Mouse (Mus musculus) naive thymus-derived CD4-positive, alpha-beta T cell, adult 2 months (primary cell): Measurements from ENCODE around the gene Garnl3.
"Not testable (repeated sequence)": the region's sequence is repeated elsewhere in the genome, so short reads cannot be mapped to it uniquely, and the experiment has no call there.

ENCODE experiments used
- DNase-seq: peaks from one replicate; pipeline ENCODE4 v3.0.0-alpha.2; 2011; ENCODE audit warnings: low read depth

The Garnl3 gene

DNA sequence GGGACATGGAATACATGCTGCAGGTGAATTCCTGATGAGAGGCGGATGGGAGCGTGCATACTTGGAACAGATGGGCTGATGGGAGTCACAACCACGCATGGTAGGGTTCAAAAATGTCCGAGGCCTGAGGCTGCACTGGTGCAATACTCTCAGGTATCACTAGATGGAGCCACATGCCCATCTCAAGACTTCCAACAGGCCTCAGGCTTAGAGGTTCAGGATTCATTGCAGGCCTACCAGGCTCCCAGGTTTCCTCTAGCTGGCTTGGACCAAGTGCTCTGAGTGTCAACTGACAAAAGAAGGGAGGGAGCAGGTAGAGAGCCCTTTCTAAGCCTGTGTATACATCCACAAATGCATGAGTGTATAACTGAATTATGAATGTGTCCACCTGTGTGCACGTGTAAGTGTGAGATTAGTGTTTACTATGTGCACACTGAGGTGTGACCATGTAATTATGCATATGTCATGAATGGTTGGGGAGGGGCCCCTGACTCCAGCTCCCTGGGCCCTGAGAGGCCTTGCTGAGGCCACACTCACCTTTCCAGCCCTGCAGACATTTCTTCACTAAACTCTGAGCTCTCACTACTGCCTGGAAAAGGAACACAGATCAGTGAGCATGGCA is 23.4 kb upstream of the Garnl3 start:
- peak; percentile 73 for DNase-seq

GRCm38 (mm10) chr2:33146994-33147393 is 15.5 kb upstream of the Garnl3 start:
- no peak for DNase-seq

DNA sequence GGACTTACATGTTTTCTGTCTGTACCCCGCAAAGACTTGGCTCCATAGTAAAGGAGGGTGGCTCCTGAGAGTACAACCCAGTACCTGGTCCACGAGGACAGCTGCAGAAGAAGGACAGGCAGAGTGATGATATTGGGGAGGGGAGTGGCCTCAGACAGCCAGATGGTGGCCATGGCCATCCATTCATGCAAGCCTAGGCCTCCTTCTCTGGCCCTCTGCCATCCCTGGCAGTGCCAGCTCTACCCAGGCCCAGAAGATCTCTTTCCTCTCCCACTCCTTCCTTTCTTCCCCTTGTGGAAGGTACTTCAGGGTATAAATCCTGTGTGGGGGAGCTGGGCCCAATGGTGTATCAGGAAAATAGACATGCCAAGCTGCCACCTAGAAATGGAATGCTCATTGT is 11.8 kb upstream of the Garnl3 start:
- no peak for DNase-seq

- DNase-seq = no peak
Measured at GRCm38 (mm10) chr2:33138491-33138890, 7.0 kb upstream of the Garnl3 start.

DNA sequence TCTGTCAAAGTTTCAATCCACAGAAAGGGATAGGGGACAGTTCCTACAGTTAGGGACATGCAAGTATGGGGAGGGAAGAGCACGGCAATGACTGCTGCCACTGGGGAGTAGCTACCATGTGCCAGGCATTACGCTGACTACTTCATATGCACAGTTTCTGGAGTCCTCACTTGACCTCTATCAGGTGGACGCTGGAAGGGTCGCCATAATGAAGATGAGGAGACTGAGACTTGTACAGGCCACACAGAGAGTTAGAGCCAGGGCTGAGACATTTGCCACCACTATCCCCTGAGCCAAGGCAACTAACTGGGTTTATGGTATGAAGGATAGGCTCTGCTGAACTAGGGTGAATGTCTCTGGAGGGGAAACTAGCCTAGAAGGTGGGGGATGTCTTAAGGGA is 6.3 kb upstream of the Garnl3 start:
- no peak for DNase-seq

GRCm38 (mm10) chr2:33137244-33137643 is 5.8 kb upstream of the Garnl3 start:
- no peak for DNase-seq

- DNase-seq = no peak
Measured at GRCm38 (mm10) chr2:33136366-33136765, 4.9 kb upstream of the Garnl3 start.

- no peak for DNase-seq
Measured at GRCm38 (mm10) chr2:33134766-33135490, 3.5 kb upstream of the Garnl3 start.

- no peak for DNase-seq
Measured at GRCm38 (mm10) chr2:33132306-33132705, 852 bp upstream of the Garnl3 start.

- peak; percentile 95 for DNase-seq
Measured at GRCm38 (mm10) chr2:33130526-33131483, 649 bp downstream of the Garnl3 start.

DNA sequence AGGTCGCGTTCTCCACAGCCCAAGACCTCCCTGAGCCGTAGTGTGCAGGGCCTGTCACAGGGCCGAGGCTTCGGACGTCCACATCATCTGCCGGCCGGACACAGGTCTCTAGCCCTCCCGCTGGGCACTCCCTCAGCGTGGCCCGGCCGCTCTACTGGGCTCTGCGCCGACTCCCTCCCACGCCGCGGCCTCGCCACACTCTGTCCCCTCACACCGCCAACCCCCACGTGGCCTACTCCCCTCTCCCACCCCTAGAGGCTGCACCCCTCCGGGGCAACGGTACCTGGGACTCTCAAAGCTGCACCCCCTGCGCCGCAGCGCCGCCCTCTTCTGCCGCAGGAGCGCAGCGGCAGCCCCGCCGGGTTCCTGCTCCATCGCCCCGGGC is 1.3 kb downstream of the Garnl3 start:
- no peak for DNase-seq

GRCm38 (mm10) chr2:33129696-33130095 is 1.8 kb downstream of the Garnl3 start:
- DNase-seq = no peak

DNA sequence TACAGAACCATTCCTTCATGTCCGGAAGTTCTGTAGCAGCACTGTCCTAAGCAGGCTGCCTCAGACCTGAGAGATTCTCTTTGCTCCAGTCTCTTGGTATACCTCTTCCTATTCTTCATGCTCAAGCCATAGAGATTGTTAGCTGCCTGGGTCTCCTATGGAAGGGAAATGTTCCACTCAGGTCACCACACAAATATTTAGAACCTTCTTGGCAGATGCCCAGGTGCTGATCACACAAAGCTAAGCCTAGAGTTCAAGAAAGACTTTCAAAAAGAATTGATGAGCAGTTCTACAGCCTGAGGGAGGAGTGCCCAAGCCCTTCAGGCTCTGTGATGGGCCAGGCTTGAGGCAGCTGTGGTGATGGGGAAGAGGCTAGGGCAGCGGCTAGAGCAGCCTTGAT is 2.4 kb downstream of the Garnl3 start:
- DNase-seq = peak; percentile 14

DNA sequence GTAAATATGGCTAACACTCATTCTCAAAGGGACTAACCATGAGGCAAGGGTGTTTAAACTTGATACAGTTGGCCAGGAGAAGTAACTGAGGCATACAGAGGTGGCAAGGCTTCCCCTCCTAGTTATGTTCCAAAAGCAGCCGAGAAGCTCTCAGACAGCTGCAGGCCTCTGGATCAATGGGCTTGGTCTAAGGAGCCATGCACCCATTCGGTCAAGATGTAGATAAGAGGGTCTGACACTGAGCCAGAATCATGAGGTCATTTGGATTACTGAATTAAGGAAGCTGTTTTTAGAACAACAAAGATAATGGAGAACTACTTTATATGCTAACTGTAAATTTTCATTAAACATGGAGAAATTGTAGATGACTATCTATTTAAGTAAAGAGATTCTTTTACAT is 4.2 kb downstream of the Garnl3 start:
- DNase-seq = no peak

GRCm38 (mm10) chr2:33122856-33123255 is 8.6 kb downstream of the Garnl3 start:
- no peak for DNase-seq

DNA sequence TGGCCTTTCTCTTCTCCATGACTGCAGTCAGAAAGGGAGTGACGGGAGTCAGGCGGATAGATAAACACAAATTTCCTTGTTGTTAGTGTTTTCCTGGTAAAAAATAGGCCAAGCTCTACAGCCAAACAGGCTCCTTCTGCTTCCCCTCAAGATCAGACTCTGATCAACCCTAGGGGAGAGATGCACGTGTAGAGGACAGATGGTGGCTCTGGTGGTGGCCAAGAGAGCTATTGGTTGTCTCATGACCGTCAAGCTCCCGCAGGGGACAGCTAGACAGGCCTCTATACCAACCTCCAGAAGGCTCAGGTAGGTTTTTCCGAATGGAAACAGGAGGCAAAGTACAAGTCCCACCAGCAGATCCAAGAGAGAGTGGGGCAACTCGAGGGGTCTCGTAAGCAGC is 30.9 kb downstream of the Garnl3 start:
- no peak for DNase-seq

GRCm38 (mm10) chr2:33097326-33097725 is 34.1 kb downstream of the Garnl3 start:
- not testable (repeated sequence) for DNase-seq

DNA sequence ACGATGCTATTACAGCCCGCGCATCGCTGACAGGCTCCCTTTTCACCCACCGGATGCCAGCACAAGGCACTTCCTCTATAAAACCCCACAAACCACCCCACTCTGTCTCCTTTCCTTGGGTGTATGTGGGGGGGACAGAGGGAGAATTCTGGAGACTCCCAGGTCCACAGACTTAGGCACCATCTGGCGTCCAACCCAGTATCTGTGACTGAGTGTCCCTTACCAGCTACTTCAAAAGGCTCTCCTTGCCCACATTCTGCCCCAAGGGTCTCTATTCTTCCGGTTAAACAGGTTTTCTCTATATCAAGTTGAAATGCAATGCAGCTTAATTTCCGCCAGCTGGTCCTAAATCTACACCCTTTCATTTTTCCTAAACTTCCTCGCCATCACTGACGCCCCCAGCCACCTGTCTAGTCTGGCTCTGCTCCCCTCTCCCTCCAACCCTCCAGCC is 36.2 kb downstream of the Garnl3 start:
- DNase-seq = no peak

DNA sequence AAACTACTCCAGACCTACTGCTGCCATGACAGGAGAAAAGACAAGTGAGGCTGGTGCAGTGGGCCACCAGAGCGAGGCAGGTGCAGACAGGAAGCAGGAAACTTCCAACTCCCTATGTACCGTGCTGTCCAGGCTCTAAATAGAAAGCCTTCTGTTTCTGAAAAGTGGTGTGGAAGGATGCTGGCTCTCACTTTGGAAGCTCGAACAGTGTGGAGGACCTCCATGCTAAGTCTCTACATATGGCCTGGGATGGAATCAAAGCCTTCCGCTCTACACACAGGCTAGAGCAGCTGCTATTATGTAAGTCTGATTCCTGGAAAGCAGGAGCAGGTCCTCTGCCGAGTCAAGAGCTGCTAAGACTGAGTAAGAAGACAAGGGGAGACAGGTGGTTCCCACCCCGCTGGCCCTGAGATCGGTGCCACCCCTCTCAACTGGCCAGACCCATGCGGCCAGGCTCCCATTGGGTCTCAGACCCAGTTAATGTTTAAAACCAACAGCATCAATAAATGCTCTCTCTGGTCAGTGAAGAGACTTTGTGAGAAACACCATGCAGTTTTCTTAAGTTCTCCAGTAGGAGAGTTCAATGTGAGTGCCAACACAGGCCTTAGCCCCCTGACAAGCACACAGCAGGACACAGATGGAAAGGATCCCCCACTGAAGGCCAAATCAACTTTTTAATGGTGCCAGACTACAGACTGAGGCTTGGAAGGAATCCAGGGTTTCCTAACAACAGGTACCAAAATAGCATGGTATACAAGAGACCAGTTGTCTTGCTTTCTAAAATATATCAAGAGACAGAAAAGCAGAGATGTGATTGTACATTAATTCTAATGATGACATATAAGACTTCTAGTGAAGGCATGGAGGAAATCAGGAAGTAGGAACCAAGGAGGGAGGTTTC is 40.6 kb downstream of the Garnl3 start:
- DNase-seq = no peak

DNA sequence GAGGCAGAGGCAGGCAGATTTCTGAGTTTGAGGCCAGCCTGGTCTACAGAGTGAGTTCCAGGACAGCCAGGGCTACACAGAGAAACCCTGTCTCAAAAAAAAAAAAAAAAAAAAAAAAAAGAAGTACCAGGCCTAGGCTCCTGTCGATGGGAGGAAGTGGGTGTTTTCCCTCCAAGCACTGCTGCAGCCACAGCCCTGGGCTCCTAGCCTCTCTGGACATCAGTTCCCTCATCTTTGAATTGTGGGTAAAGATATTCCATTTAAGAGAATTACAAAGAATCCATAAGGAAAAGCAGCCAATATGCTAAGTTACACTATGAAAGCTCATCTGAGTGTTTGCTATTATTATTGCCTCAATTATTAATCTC is 41.4 kb downstream of the Garnl3 start:
- DNase-seq = not testable (repeated sequence)

DNA sequence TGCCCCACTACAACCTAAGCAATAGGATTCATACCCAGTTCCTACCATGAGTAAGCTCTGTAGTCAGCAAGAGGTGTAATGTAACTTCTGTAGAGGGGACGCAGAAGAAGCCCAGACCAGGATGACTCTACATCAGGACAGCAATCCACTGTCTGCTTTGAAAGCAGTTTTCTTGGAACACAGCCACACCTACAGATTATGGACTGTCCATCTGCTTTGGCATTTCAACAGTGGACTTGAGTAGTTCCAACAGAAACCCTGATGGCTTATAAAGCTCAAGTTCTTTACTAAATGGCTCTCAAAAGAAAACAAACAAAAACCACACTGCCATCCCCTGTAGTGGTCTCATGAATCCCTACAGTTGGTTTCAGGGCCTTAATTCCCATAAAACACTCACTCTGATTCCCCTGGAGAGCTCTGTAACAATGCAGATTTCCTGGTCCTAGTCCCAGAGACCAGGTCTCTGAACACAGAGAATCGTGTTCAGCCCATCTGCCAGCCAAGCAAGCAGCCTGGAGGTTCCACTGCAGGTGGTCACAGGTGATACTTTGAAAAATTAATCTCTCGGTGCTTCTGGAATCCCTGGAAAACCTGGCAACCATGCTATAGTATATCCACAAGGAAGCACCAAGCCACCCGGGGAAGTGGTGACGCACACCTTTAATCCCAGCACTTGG is 42.0 kb downstream of the Garnl3 start:
- no peak for DNase-seq
